Mouse (Mus musculus): ENCODE results near the gene Slc27a1.
A peak's percentile ranks its signal among the peaks of the same experiment; 100 is the strongest.

Gene Slc27a1

DNA sequence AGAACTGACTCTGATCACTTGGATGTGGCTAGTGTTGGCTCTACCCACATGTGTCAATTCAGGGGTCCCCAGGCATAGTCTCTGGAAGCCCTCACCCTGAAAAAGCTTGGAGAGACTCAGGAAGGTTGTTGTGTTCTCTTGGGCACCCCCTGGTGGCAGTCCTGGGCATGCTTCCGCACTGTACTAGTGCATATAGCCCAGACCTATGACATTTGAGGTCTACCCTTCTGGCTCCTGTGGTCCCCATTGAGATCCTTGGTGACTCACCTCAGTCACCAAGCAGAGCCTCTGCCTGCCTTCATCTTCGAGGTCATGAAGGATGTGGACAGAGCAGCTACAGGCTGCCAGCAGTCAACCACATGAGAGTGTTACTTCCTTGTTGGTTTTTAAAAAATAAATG, 18.2 kb downstream of the Slc27a1 start:
- DNase-seq (ENCODE audit: low spot score) = peak; percentile 34

DNA sequence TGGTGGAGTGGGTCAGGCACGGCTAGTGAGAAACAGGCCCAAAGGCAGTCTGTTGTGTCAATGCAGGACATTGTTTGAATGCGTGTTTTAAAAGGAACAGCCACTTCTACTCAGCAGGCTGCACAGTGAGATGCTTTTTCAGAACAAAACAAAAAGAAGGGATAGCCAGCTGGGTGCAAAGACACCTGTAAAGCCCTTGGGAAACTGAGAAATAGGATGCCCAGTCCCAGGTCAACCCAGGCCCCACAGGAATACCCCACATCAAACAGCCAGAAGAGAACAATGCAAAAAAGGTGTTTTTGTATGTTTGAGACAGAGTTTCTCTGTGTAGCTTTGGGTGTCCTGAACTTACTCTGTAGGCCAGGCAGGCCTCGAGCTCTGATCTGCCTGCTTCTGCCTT, 20.1 kb downstream of the Slc27a1 start:
- no peak for DNase-seq (ENCODE audit: low spot score)

DNA sequence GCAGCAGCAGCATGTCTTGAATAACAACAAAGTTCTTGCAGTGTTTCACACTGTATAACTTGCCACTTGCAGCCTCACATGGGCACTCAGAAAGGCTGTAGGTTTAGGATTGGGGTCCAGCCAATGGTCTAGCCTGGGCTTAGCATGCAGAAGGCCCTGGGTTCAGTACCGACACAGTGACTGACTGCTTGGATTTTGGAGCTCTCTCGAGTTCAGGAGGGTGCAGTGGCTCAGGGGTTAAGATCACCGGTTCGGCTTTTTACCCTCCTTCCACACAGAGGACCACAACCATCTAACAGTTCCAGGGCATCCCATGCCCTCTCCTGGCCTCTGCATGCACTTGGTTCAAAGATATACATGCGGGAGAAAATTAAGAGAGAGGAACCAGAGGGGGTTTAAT, 22.3 kb downstream of the Slc27a1 start:
- DNase-seq (ENCODE audit: low spot score) = no peak

DNA sequence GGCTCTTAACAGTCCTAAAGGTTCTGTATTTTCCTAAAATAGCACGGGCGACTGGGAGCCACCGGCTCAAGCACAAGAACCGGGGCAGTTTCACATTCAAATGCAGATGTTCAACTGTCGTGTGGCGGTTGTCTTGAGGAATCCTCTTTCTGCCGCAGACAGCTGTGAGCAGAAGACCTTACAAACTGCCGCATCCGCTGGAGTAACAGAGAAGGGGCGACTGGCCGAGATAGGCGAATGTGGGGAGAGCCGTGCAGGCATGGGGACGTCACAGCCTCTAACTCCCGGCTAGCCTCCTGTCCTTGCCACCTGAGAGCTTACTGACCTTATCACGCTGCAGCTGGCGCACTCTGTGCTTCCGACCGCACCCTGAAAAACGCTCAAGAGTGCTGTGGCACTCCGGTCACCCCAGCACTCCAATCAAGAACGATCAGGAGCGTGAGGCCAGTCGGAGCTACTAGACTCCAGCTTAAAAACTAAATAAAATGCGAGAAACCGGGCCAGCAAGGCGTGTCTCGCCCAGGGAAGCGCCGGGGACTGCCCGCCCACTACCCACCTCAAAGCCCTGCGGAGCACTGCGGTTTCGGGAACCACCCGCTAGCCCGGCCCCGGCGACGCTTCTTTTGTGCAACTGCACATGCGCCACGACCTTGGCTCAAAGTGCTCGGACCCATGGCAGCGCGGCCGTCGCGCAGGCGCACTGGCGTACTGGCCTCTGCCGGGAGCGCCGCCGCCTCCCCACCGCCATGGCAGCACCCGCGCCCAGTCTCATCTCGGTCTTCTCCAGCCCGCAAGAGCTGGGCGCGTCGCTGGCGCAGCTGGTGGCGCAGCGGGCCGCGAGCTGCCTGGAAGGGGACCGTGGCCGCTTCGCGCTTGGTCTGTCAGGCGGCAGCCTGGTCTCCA, 23.0 kb downstream of the Slc27a1 start, which contains the start of gene Pgls:
TSS of gene Pgls (plus strand) at position 706 of the 903 bp plus-strand sequence.
- peak; percentile 93 for DNase-seq (ENCODE audit: low spot score)

DNA sequence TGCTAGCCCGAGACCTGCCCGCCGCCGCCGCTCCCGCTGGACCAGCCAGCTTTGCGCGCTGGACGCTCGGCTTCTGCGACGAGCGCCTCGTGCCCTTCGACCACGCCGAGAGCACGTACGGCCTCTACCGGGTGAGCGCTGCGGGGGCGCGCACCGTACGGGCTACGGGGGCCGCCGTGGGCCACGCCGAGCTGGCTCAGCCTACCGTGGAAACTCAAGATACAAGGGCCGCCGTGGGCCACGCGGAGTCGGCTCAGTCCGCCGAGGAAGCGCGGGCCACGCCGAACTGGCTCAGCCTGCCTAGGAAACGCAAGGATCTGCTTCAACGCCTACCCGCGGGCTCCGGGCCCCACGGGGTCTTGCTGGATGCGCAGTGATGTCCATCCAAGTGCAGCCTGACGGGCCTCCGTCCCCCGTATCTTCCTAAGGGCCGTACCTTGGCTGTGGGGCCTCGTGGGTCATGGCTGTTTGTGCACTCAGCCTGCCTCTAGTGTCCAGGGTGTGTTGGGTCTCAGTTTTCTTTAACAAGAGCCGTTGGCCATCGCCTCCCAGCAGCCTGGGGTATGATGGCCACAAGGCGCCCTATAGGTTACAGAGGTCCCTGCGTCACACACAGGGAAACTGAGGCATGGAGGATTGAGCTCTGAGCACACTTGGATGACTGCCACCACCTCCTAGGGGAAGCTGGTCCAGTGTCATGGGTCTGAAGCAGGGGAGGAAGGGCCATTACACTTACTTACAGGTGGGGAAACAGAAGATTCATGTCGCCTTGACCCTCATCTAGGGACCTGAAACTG, 23.9 kb downstream of the Slc27a1 start:
- DNase-seq (ENCODE audit: low spot score) = peak; percentile 67

DNA sequence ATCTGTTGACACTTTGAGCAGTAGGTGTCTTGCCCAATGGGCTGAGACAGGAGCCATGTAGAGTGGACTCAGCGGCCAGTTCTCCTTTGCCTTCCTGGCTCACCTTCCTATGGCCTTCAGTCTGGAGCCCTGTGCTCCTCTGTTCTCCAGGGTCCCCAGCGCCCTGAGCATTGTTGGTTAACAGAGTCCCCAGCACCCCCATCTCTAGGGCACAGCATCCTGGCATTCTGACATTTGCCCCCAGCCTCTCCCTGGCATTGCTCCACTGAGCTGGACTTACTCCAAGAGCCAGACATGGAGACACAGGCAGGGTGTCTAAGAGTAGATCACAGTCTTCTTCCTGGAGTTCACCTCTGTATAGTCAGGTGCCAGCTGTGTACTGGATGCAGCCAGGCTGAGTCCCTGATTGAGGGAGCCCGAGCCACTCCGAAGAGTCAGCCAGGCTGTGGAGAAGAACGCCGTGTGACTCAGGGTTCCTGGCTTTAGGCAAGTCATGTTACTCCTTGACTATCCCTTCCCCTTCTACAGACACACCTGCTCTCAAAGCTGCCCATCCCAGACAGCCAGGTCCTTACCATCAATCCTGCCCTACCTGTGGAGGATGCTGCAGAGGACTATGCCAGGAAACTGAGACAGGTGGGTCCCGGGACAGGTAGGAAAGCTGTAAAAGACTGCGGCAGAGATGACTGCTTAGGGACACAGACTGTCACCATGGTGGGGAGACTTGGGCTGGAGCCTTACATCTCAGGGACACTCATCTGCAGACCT, 25.1 kb downstream of the Slc27a1 start:
- DNase-seq (ENCODE audit: low spot score) = no peak

DNA sequence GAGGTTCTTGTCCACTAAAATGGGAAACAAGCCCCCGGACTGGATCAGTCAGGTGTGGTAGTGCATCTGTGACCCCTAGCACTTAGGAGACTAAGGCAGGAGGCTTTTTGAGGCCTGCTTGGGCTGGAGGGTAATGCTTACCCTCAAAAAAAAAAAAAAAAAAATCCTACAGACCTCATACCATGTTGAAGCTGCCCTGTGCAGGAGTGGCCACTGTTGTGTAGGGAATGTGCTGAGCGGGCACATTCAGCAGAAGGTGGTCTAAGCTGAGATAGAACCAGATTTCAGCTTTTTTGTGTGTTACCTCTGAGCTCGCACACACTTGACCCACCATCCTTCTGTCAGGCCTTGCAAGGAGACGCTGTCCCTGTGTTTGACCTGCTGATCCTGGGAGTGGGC, 25.6 kb downstream of the Slc27a1 start:
- no peak for DNase-seq (ENCODE audit: low spot score)

DNA sequence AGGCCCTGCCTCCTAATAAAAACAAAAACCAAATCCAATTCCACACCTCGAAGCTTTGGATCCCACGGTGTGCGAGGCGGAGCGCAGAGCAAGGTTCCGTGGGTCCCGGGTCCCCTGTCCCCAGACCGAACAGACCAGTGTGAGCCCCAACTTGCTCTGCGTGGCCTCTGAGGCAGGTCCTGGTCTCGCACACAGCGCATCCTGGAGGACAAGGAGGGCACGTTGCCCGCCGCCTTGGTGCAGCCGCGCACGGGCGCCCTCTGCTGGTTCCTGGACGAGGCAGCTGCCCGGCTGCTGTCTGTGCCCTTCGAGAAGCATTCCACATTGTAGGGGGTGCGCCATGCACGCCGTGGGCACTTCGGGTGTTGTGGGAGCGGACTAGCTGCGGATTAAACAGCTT, 27.2 kb downstream of the Slc27a1 start:
- peak; percentile 94 for DNase-seq (ENCODE audit: low spot score)

DNA sequence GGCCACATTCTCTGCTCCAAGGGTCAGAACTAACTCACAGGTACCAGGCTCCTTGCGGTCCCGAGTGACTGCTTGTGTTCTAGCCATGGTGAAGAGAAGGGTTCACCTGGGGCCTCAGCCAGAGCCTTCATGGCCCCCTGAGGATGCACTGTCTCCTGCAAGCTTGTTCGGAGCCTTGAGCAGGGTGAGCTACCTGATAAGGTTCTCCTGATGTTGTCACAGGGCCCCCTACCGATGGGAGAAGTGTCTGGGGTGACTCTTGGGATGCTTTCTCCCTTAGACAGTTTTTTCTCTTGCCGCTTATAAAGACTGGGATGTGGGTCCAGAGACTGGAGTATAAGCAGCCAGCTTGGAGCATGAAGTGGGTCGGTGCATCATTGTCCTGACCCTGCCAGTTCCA, 27.7 kb downstream of the Slc27a1 start:
- no peak for DNase-seq (ENCODE audit: low spot score)

DNA sequence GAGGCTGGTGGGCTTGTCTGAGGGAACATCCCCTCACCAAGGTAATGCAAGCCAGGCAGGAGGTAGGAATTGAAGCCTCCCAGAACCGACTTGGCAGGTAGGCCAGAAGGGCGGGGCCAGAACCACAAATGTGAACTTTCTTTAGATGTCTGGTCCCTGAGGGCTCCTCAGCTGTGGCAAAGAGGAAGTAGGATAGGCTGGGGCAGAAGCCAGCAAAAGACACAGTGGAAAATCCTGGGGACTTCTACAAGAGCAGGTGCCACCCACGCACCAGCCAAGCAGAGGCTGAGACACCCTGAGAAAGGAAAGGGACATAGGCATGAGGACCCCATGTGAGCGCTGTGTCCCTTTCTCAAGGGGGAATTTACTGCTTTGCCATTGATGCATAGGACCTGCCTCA, 28.1 kb downstream of the Slc27a1 start:
- no peak for DNase-seq (ENCODE audit: low spot score)

DNA sequence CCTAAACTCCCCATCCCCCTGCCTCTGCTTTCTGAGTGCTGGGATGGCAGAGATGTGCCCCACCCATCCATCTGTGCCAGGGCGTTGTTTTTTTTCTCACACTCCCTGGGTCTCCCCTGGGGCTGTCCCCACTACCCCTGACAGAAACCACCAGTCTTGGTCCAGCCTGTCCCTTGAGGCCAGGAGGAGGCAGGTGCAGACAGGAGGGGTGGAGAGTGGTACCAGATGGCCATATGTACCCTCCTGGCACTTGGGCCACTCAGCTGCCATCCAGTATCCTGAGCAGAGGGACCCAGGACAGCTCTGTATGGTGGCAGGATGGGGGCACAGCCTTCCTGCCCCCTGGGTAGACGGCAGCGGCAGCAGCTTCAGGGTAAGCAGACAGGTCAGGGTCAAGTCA, 28.8 kb downstream of the Slc27a1 start, which contains the start of gene Fam129c:
TSS of gene Fam129c (plus strand) at position 198 of the 400 bp plus-strand sequence.
- no peak for DNase-seq (ENCODE audit: low spot score)

DNA sequence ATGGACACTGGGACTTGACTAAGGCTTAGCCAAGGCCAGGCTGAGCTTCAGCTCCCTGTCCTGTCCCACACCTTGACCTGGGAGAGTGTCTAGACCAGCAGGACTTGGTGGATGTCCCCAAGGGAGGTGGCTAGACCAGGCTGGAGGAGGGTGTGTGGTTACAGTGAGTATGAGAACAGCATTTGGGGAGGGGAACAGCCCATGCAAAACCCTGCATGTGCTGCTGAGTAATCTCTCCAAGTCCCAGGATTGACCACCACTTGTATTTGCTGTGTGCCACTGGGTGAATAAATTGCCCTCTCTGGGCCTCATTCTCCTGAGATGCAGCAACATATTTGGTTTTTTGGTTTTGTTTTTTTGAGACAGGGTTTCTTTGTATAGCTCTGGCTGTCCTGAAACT, 29.7 kb downstream of the Slc27a1 start:
- DNase-seq (ENCODE audit: low spot score) = no peak

DNA sequence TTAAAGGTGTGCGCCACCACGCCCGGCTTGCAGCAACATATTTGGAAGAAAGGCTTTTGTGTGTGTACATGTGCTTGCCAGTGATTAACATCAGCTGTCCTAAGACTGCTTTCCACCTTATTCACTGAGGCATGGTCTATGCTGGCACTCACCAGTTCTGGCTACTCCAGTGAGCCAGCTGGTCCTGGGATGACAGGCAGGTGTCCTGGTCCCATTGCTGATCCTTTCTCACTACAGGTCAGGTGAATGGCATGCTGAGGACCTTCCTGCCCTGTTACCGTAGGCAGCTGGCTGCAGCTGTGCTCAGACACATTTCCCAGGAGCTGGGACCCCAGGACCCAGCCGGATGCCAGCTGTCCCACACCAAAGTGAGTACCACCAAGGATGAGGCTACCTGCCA, 30.2 kb downstream of the Slc27a1 start:
- DNase-seq (ENCODE audit: low spot score) = no peak

DNA sequence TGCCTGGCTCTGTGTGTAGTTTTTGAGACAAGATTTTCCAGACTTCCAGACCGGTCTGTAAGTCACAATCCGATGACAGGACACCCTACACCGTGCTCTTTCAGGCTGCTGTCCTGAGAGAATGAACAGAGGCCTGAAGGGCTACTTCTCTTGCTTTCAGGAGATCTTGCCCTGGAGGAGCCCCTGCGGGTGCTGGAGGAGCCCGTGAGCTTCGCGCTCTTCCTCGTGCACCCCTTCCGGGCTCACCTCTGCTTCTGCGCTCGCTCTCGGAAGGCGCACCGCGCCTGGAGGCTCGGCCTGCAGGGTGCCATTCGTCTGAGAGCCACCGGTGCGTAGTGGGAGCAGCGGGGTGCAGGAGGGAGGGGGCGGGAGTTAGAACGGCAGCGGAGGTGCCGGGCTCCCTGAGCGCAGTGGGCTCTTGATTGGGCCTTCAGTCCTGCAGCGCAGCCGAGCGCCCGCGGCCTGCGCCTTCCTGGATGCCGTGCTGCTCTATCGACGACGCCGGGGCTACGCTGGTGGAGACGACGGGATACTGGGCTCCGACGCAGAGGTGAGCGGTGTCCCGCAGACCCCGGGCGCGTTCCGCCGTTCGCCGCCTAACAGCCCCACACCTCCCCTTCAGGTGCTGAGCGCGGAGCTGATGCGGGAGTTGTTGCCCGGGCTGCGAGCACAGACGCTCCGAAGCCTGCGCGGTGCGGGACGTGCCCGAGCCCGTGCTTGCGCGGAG, 33.4 kb downstream of the Slc27a1 start:
- DNase-seq (ENCODE audit: low spot score) = no peak

DNA sequence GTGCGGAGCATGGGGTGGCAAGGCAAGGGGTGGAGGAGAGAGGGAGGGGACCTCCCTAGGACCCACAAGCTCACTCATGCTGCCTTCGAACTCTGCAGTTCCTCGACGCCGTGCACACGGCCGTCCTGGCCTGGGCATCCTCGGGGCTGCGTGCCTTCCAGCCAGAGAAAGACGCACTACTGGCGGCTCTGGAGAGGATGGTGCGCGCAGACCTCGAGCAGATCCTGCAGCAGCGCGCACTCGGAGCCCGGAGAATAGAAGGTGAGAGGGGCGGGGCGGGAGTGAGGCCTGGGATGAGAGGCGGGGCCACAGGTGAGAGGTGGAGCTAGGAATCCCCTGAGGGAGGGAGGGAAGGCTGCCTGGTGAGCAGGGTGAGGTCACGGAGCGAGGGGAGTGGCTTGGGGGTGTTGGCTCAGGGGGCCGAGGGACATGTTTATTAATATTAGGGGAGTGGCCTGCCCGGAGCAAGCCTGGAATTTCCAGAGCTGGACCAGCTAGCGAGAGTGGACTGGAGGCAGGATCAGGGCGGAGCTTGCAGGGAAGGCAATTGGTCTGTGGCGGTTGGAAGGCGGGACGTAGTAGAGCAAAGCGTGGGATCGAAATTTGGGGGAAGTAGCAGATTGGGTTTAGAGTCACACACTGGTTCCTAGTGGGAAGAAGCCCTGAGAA, 34.1 kb downstream of the Slc27a1 start:
- peak; percentile 67 for DNase-seq (ENCODE audit: low spot score)

DNA sequence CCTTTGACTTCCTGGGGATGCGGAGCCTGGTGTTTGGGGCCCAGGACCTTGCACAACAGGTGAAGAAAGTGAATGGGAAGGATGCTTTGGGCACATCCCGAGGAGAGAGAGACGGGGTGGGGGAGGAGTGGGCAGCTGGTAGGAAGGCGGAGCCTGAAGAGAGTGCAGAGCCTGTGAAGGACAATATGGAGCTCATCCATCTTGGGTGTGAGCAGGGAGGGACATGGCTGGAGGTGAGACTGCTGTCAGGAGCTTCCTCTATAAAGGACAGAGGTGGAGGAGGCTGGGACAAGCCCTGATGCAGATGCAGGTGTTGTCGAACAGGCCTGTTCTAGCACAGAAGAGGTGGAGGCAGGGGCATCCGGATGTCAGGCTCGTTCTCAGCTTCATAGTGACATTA, 35.3 kb downstream of the Slc27a1 start:
- no peak for DNase-seq (ENCODE audit: low spot score)

DNA sequence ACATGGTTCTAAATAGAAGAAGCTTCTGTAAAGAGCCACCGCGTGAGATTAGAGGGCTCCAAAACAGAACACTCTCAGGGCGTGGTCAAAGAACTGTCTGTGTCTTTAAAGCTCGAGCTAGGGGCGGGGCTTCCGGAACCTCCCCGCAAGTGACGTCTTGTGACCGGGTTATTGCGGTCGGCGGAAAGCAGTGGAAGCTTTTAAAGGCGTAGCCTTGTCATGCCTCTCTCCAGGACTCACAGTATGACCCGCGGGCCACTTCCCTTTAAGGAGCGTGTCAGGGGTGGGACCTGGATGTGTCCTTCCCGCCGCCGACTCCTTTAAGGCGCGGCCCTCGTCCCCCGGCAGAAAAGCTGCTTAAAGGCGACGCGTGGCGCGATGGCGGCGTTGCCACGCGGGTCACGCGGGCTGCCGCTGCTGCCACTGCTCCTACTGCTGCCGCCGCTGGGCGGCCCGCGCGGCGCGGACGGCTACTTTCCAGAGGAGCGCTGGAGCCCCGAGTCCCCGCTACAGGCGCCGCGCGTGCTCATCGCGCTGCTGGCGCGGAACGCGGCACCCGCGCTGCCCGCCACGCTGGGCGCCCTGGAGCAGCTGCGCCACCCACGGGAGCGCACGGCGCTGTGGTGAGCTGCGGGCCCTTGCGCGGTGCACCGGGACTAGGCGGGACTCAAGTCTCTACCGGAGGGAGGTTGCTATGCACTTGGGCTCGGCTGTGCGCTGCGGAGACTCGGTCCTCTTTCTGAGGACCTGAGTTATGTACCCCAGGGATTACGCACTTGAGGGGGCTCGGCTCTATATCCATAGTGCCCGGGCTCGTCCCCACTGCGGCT, 42.4 kb downstream of the Slc27a1 start, which contains the start of gene Colgalt1:
TSS of gene Colgalt1 (plus strand) at position 177 of the 830 bp plus-strand sequence.
- DNase-seq (ENCODE audit: low spot score) = peak; percentile 88

DNA sequence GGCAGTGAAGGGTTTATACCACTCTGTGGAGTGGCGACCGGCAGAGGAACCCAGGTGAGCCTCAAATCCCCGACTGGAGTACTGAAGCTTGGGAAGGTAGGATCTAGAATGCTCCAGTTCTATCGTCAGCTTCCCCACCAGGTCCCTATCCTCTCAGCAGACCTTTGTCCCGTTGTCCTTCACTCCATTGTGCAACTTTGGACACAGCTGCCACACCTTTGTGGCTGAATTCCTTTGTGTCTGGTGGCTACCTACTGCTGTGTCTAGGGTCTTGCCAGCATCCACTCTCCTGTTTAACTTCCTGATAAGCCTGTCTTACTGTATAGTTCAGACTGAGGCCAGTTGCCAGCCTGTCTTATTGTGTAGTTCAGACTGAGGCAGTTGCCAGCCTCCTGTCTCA, 43.5 kb downstream of the Slc27a1 start:
- DNase-seq (ENCODE audit: low spot score) = no peak

DNA sequence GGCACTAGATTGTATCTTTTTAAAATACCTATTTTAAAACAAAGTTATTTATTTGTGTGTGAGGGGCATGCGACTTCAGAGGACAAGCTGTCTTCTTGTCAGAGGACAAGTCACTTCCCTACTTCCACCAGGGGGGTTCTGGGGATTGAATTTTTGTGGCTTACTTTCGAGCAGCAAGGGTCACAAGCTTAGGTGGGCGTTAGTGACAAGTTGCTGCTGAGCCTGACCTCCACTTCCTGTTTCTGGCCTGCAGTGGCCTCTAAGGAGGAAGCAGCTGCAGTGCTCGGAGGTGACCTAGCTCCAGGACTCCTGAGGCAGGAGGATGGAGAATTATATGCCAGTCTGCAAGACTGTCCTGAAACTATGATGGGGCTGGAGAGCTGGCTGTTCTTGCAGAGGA, 44.7 kb downstream of the Slc27a1 start:
- no peak for DNase-seq (ENCODE audit: low spot score)

DNA sequence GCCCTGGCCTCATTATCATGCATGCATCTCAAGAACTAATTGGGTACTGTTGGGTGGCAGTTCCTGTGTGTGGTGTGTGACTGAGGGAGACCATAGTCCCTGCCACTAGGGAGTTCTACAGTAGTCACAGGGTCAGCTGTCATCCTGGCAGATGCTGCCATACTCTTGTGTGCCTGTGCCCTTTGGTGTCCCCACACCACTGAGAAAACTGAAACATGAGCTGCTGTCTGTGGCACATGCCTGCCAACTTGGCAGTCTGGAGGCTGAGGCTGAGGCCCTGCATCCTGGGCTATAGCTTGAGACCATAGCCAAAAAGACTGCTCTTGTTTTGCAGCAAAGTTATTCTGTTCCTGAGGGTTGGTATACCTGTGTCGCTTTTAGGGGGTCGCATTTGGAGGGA, 51.1 kb downstream of the Slc27a1 start:
- DNase-seq (ENCODE audit: low spot score) = no peak

All from urinary bladder, postnatal 25 days (tissue).